Mouse (Mus musculus) MEL (cell line): ENCODE measurements at regions not wholly inside any gene's neighbourhood (a gene's known extent, or its start where the extent isn't known, plus 50 kb on each side); places are given as distances from the start of the nearest gene placed in this dataset.

Source experiments
- DNase-seq: peaks from one replicate; pipeline ENCODE4 v3.0.0; 2011; ENCODE audit warnings: low read depth, low spot score
- H3K27ac ChIP-seq: 2 replicates; pipeline ENCODE4 v1.5.1; 2012; ENCODE audit warnings: low read depth, mild to moderate bottlenecking, control low read depth, low read length, moderate library complexity; ENCODE audit not compliant: control insufficient read depth
- H3K27me3 ChIP-seq, 2 experiments: fragments of 150-350 bp in 1 of 2; sonication (generic) in 1 of 2; 2 replicates each; pipeline ENCODE4 v1.6.1; 2012; ENCODE audit warnings: low read length in 2 of 2, mild to moderate bottlenecking in 2 of 2, improper control_type of control experiment in 1 of 2, moderate library complexity in 1 of 2; ENCODE audit not compliant: insufficient read depth in 2 of 2, control insufficient read depth in 1 of 2
- H3K36me3 ChIP-seq, 2 experiments: 2 replicates each; pipeline ENCODE4 v1.6.1; 2012 to 2014; ENCODE audit warnings: low read length in 2 of 2, improper control_type of control experiment in 1 of 2, inconsistent platforms in 1 of 2, mild to moderate bottlenecking in 1 of 2; ENCODE audit not compliant: insufficient read depth in 2 of 2, control insufficient read depth in 1 of 2
- H3K4me1 ChIP-seq, 2 experiments: fragments of 150-350 bp in 1 of 2; sonication (generic) in 1 of 2; 2 replicates each; pipeline ENCODE4 v1.6.1; 2012; ENCODE audit warnings: low read length in 2 of 2, improper control_type of control experiment in 1 of 2, mild to moderate bottlenecking in 1 of 2; ENCODE audit not compliant: insufficient read depth in 2 of 2, control insufficient read depth in 1 of 2
- H3K4me3 ChIP-seq, 2 experiments: fragments of 150-350 bp in 1 of 2; sonication (generic) in 1 of 2; 2 replicates each; pipeline ENCODE4 v1.5.1; 2012; ENCODE audit warnings: low read depth in 2 of 2, low read length in 2 of 2, mild to moderate bottlenecking in 2 of 2, moderate library complexity in 2 of 2, control low read depth in 1 of 2, improper control_type of control experiment in 1 of 2; ENCODE audit not compliant: control insufficient read depth in 1 of 2, insufficient read depth in 1 of 2
- H3K79me2 ChIP-seq: 2 replicates; pipeline ENCODE4 v1.6.1; 2012; ENCODE audit warnings: mild to moderate bottlenecking, low read length, moderate library complexity; ENCODE audit not compliant: control insufficient read depth, poor library complexity, insufficient read depth
- H3K9ac ChIP-seq: 2 replicates; pipeline ENCODE4 v1.6.1; 2012; ENCODE audit warnings: low read depth, mild to moderate bottlenecking, control low read depth, low read length, moderate library complexity; ENCODE audit not compliant: control insufficient read depth, poor library complexity, severe bottlenecking
- H3K9me3 ChIP-seq: fragments of 150-350 bp; sonication (generic); replicated peaks from 2 replicates; pipeline ENCODE4 v1.6.1; 2012; ENCODE audit warnings: mild to moderate bottlenecking, low read length, improper control_type of control experiment, moderate library complexity; ENCODE audit not compliant: insufficient read depth
- BHLHE40 ChIP-seq: IDR thresholded peaks from 2 replicates; pipeline ENCODE4 v1.6.1; 2012; ENCODE audit warnings: low read depth, mild to moderate bottlenecking, inconsistent platforms, low read length, improper control_type of control experiment, borderline replicate concordance
- CHD2 ChIP-seq: IDR thresholded peaks from 2 replicates; pipeline ENCODE4 v1.6.1; 2011; ENCODE audit warnings: low read length, improper control_type of control experiment
- ELF1 ChIP-seq: IDR thresholded peaks from 2 replicates; pipeline ENCODE4 v1.6.1; 2014; ENCODE audit warnings: low read depth, mild to moderate bottlenecking, inconsistent platforms, low read length, improper control_type of control experiment, moderate library complexity
- EP300 ChIP-seq, 2 experiments: IDR thresholded peaks; 2 replicates each; pipeline ENCODE4 v1.6.1; 2011; ENCODE audit warnings: improper control_type of control experiment in 2 of 2, low read length in 2 of 2, low read depth in 1 of 2, mild to moderate bottlenecking in 1 of 2
- ETS1 ChIP-seq: IDR thresholded peaks from 2 replicates; pipeline ENCODE4 v1.6.1; 2012; ENCODE audit warnings: low read depth, mild to moderate bottlenecking, inconsistent platforms, low read length, improper control_type of control experiment, moderate library complexity
- GABPA ChIP-seq: IDR thresholded peaks from 2 replicates; pipeline ENCODE4 v1.6.1; 2012; ENCODE audit warnings: low read depth, mild to moderate bottlenecking, inconsistent platforms, low read length, improper control_type of control experiment, moderate library complexity
- GATA1 ChIP-seq: IDR thresholded peaks from 2 replicates; pipeline ENCODE4 v1.6.1; 2011; ENCODE audit warnings: low read depth, low read length, improper control_type of control experiment
- JUND ChIP-seq: IDR thresholded peaks from 2 replicates; pipeline ENCODE4 v1.6.1; 2011; ENCODE audit warnings: low read depth, mild to moderate bottlenecking, improper control_type of control experiment, low read length
- KAT2A ChIP-seq: conservative IDR thresholded peaks from 2 replicates; pipeline ENCODE4 v1.6.1; 2012; ENCODE audit warnings: low read depth, low read length, improper control_type of control experiment, inconsistent platforms
- MAFK ChIP-seq: IDR thresholded peaks from 2 replicates; pipeline ENCODE4 v1.6.1; 2011; ENCODE audit warnings: low read depth, mild to moderate bottlenecking, low read length, improper control_type of control experiment, borderline replicate concordance
- MAX ChIP-seq: IDR thresholded peaks from 2 replicates; pipeline ENCODE4 v1.6.1; 2011; ENCODE audit warnings: low read length, improper control_type of control experiment
- MAZ ChIP-seq: IDR thresholded peaks from 2 replicates; pipeline ENCODE4 v1.6.1; 2012; ENCODE audit warnings: low read depth, mild to moderate bottlenecking, inconsistent platforms, low read length, improper control_type of control experiment
- MEF2A ChIP-seq: IDR thresholded peaks from 2 replicates; pipeline ENCODE4 v1.6.1; 2014; ENCODE audit warnings: low read depth, mild to moderate bottlenecking, inconsistent platforms, low read length, improper control_type of control experiment; ENCODE audit not compliant: poor library complexity, insufficient replicate concordance, severe bottlenecking; ENCODE audit errors: extremely low read depth
- MYC ChIP-seq: IDR thresholded peaks from 2 replicates; pipeline ENCODE4 v1.6.1; 2011; ENCODE audit warnings: low read depth, mild to moderate bottlenecking, low read length, improper control_type of control experiment, moderate library complexity
- NRF1 ChIP-seq: IDR thresholded peaks from 2 replicates; pipeline ENCODE4 v1.6.1; 2014; ENCODE audit warnings: low read depth, mild to moderate bottlenecking, inconsistent platforms, low read length, improper control_type of control experiment, moderate library complexity; ENCODE audit not compliant: poor library complexity, insufficient read depth, severe bottlenecking
- POLR2A ChIP-seq, 2 experiments: IDR thresholded peaks; 2 replicates each; pipeline ENCODE4 v1.6.1; 2011 to 2012; ENCODE audit warnings: low read length in 2 of 2, mild to moderate bottlenecking in 2 of 2, control low read depth in 1 of 2, improper control_type of control experiment in 1 of 2, low read depth in 1 of 2, moderate library complexity in 1 of 2; ENCODE audit not compliant: control insufficient read depth in 1 of 2, insufficient read depth in 1 of 2, poor library complexity in 1 of 2
- POLR2AphosphoS2 ChIP-seq: IDR thresholded peaks from 2 replicates; pipeline ENCODE4 v1.6.1; 2011; ENCODE audit warnings: low read length, improper control_type of control experiment
- RAD21 ChIP-seq: IDR thresholded peaks from 2 replicates; pipeline ENCODE4 v1.6.1; 2011; ENCODE audit warnings: mild to moderate bottlenecking, low read depth, low read length, improper control_type of control experiment
- RCOR1 ChIP-seq: IDR thresholded peaks from 2 replicates; pipeline ENCODE4 v1.6.1; 2012; ENCODE audit warnings: low read depth, mild to moderate bottlenecking, inconsistent platforms, low read length, improper control_type of control experiment
- SMC3 ChIP-seq: IDR thresholded peaks from 2 replicates; pipeline ENCODE4 v1.6.1; 2011; ENCODE audit warnings: low read depth, low read length, improper control_type of control experiment
- TAL1 ChIP-seq: IDR thresholded peaks from 2 replicates; pipeline ENCODE4 v1.6.1; 2012; ENCODE audit warnings: mild to moderate bottlenecking, inconsistent platforms, low read length, moderate library complexity, mixed read lengths
- TCF12 ChIP-seq: IDR thresholded peaks from 2 replicates; pipeline ENCODE4 v1.6.1; 2014; ENCODE audit warnings: low read depth, mild to moderate bottlenecking, inconsistent platforms, low read length, improper control_type of control experiment, moderate library complexity
- UBTF ChIP-seq: IDR thresholded peaks from 2 replicates; pipeline ENCODE4 v1.6.1; 2012; ENCODE audit warnings: low read depth, mild to moderate bottlenecking, inconsistent platforms, low read length, improper control_type of control experiment, moderate library complexity, borderline replicate concordance; ENCODE audit not compliant: insufficient read depth
- USF2 ChIP-seq, 2 experiments: IDR thresholded peaks; 2 replicates each; pipeline ENCODE4 v1.6.1; 2011 to 2012; ENCODE audit warnings: improper control_type of control experiment in 2 of 2, low read length in 2 of 2, borderline replicate concordance in 1 of 2, inconsistent platforms in 1 of 2, low read depth in 1 of 2, mild to moderate bottlenecking in 1 of 2; ENCODE audit not compliant: insufficient read depth in 1 of 2
- ZC3H11A ChIP-seq: IDR thresholded peaks from 2 replicates; pipeline ENCODE4 v1.6.1; 2012; ENCODE audit warnings: low read depth, mild to moderate bottlenecking, inconsistent platforms, low read length, improper control_type of control experiment
- ZKSCAN1 ChIP-seq: IDR thresholded peaks from 2 replicates; pipeline ENCODE4 v1.6.1; 2012; ENCODE audit warnings: low read depth, mild to moderate bottlenecking, inconsistent platforms, low read length, improper control_type of control experiment, moderate library complexity
- ZNF384 ChIP-seq: IDR thresholded peaks from 2 replicates; pipeline ENCODE4 v1.6.1; 2012; ENCODE audit warnings: low read depth, mild to moderate bottlenecking, inconsistent platforms, low read length, improper control_type of control experiment

DNA sequence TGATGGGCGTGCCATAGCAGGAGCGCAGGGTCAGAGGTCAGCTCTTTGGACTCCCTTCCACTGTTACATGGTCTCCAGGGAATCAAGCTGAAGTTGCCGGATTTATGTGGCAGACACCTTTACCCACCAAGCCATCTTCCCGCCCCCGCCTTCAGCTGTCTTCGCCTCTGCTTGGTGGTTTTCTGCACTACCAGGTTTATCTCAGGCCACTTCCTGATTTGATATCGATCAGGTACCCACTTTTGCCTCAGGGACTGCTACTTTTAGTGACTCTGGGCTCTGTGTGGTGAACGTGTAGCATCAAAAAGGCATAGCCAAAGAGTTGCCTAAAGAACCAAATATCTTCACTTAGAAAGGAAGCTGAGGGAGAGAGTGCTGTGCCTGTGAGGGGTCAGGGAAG lies 75.5 kb upstream of the Mrps10 start:
- Histone ChIP-seq H3K36me3 (peaks cover 0 to 38% of the 10 kb centered on the region in 2 experiments; a peak in 2 of 4 replicates), H3K27me3 (no peaks in the 10 kb centered on the region), H3K4me1 (peaks cover 20 to 47% of the 10 kb centered on the region in 2 experiments), H3K79me2 (peaks cover 3% of the 10 kb centered on the region; the same call in 1 of the 2 replicates), H3K9me3 (no peaks in the 10 kb centered on the region), H3K9ac (no peak overlapping the region), H3K27ac (peak overlapping the region; percentile 73), H3K4me3 (no peak overlapping the region)
- DNase-seq, result peak; percentile 55
- TF ChIP-seq UBTF, result no peak
- peak; percentile 59 to 74; a peak in 3 of 4 replicates for TF ChIP-seq EP300 (IDR thresholded peaks at IDR 0.05; ENCODE audit: low read depth in 1 of 2, low read length in 2 of 2)
- peak; percentile 83 for TF ChIP-seq GATA1
- peak; percentile 76 for TF ChIP-seq ETS1
- TF ChIP-seq ELF1, result peak; percentile 69
- peak; percentile 71 for TF ChIP-seq RCOR1
- no peak for TF ChIP-seq ZNF384
- TF ChIP-seq MEF2A, result 0 out of 2 replicates have a peak, but pooled peaks have one; percentile 32
- TF ChIP-seq TCF12, result peak; percentile 41; the same call in 1 of the 2 replicates
- TF ChIP-seq SMC3, result no peak
- TF ChIP-seq, all 39 proteins: peak for 7

DNA sequence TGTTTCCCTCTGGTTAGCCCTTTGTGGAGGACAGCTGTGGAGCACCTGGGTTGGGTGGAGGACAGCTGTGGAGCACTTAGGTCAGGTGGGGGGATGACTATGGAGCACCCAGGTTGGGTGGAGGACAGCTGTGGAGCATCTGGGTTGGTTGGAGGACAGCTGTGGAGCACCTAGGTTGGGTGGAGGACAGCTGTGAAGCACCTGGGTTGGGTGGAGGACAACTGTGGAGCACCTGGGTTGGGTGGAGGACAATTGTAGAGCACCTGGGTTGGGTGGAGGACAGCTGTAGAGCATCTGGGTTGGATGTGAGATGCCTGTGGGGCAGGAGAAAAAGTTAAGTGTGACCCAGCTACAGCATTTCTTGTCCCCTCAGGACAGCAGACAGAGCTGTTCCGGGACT lies 77.1 kb upstream of the Mrps10 start:
- H3K9me3 ChIP-seq, result no peaks in the 10 kb centered on the region

DNA sequence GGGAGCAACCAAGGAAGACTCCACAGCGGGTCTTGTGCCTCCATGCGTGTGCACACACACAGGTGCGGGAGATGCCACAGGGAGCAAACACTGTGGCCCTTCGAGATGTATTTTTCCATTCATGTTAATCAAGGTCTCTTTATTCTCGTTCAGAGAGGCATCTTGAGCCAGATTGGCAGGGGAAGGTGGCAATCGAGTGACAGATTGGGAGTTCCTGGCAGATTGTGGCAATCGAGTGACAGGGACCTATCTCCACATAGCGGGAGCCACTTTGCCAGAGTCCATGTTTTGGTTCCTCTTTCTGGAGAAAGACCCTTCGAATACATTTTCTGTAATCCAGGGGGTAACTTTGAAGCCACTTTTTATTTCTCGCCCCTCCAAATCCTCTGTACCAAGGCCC lies 83.1 kb upstream of the Mrps10 start:
- Histone ChIP-seq H3K36me3 (no peaks in the 10 kb centered on the region), H3K27ac (no peak overlapping the region), H3K9me3 (no peaks in the 10 kb centered on the region), H3K9ac (no peak overlapping the region), H3K4me1 (0 out of 4 replicates have a peak, but pooled peaks cover 0 to under 1% of the 10 kb centered on the region in 2 experiments), H3K27me3 (no peaks in the 10 kb centered on the region), H3K79me2 (no peaks in the 10 kb centered on the region), H3K4me3 (no peak overlapping the region)
- DNase-seq, result no peak
- no peak for TF ChIP-seq ZNF384
- TF ChIP-seq JUND, result no peak
- TF ChIP-seq BHLHE40, result no peak
- no peak for TF ChIP-seq NRF1
- no peak for TF ChIP-seq MAZ
- TF ChIP-seq POLR2A (IDR thresholded peaks at IDR 0.05; ENCODE audit: control insufficient read depth in 1 of 2, insufficient read depth in 1 of 2, low read depth in 1 of 2, low read length in 2 of 2, poor library complexity in 1 of 2), result no peak
- TF ChIP-seq MYC, result no peak
- no peak for TF ChIP-seq ELF1
- no peak for TF ChIP-seq USF2 (IDR thresholded peaks at IDR 0.05; ENCODE audit: borderline replicate concordance in 1 of 2, insufficient read depth in 1 of 2, low read depth in 1 of 2, low read length in 2 of 2)
- no peak for TF ChIP-seq TAL1
- TF ChIP-seq GATA1, result no peak
- no peak for TF ChIP-seq CHD2
- TF ChIP-seq MAFK, result no peak
- TF ChIP-seq MEF2A, result no peak
- no peak for TF ChIP-seq ZKSCAN1

More for the DNA sequence above, 77.1 kb upstream of the Mrps10 start:
- no peak for DNase-seq
- Histone ChIP-seq H3K4me1 (peaks cover 20 to 42% of the 10 kb centered on the region in 2 experiments), H3K27ac (no peak overlapping the region), H3K27me3 (no peaks in the 10 kb centered on the region), H3K79me2 (peaks cover 3% of the 10 kb centered on the region; the same call in 1 of the 2 replicates), H3K9ac (no peak overlapping the region), H3K4me3 (no peak overlapping the region), H3K36me3 (peaks cover 0 to 37% of the 10 kb centered on the region in 2 experiments; a peak in 2 of 4 replicates)
- TF ChIP-seq POLR2AphosphoS2, result no peak
- no peak for TF ChIP-seq EP300 (IDR thresholded peaks at IDR 0.05; ENCODE audit: low read depth in 1 of 2, low read length in 2 of 2)
- no peak for TF ChIP-seq JUND
- no peak for TF ChIP-seq ZC3H11A
- no peak for TF ChIP-seq GABPA
- no peak for TF ChIP-seq USF2 (IDR thresholded peaks at IDR 0.05; ENCODE audit: borderline replicate concordance in 1 of 2, insufficient read depth in 1 of 2, low read depth in 1 of 2, low read length in 2 of 2)
- TF ChIP-seq KAT2A, result no peak
- TF ChIP-seq ETS1, result no peak
- no peak for TF ChIP-seq RAD21
- TF ChIP-seq MAX, result no peak
- no peak for TF ChIP-seq MAZ
